Mouse (Mus musculus) hindbrain, embryonic 11.5 days (tissue): ENCODE results near the gene Rhov. TPM values are rescaled to one million over a fixed set of nuclear protein-coding genes. Genes with fewer than 3 reads are reported as not detected.

Experiments used
- ATAC-seq: fragments of 200-750 bp; cut with Nextera tagmentation; 2 replicates; pipeline ENCODE4 v1.8.0; 2017; ENCODE audit warnings: mild to moderate bottlenecking, moderate TSS enrichment, moderate library complexity; ENCODE audit not compliant: low FRiP score
- DNase-seq: peaks from one replicate; pipeline ENCODE4 v3.0.0-alpha.2; 2015; ENCODE audit warnings: low spot score
- H3K27ac ChIP-seq: fragments of 300-500 bp; sonication (generic); 2 replicates; pipeline ENCODE4 v1.5.1; 2014; ENCODE audit warnings: mild to moderate bottlenecking, low read depth, low read length
- H3K27me3 ChIP-seq: fragments of 300-500 bp; sonication (generic); 2 replicates; pipeline ENCODE4 v1.6.1; 2014; ENCODE audit warnings: mild to moderate bottlenecking, low read length, moderate library complexity, mixed read lengths; ENCODE audit not compliant: control insufficient read depth, insufficient read depth
- H3K36me3 ChIP-seq: fragments of 300-500 bp; sonication (generic); 2 replicates; pipeline ENCODE4 v1.6.1; 2014; ENCODE audit warnings: mild to moderate bottlenecking, low read length, moderate library complexity, mixed read lengths; ENCODE audit not compliant: control insufficient read depth, insufficient read depth
- H3K4me1 ChIP-seq: fragments of 300-500 bp; sonication (generic); replicated peaks from 2 replicates; pipeline ENCODE4 v1.6.1; 2014; ENCODE audit warnings: low read length, mixed read lengths; ENCODE audit not compliant: control insufficient read depth, insufficient read depth
- H3K4me2 ChIP-seq: fragments of 300-500 bp; sonication (generic); replicated peaks from 2 replicates; pipeline ENCODE4 v1.6.1; 2014; ENCODE audit warnings: mild to moderate bottlenecking, low read depth, low read length
- H3K4me3 ChIP-seq: fragments of 300-500 bp; sonication (generic); 2 replicates; pipeline ENCODE4 v1.5.1; 2014; ENCODE audit warnings: low read depth, low read length
- H3K9ac ChIP-seq: fragments of 300-500 bp; sonication (generic); 2 replicates; pipeline ENCODE4 v1.6.1; 2014; ENCODE audit warnings: low read depth, low read length
- H3K9me3 ChIP-seq: fragments of 300-500 bp; sonication (generic); 2 replicates; pipeline ENCODE4 v1.6.1; 2016; ENCODE audit warnings: low read length; ENCODE audit not compliant: control insufficient read depth
- WGBS: fragments of 180-500 bp; shearing (Covaris S2); extraction: QIAGEN DNeasy Blood & Tissue Kit; methylation state at CpG from one replicate; pipeline ENCODE4 v1.1.7; 2014; 5-methylcytosine and 5-hydroxymethylcytosine counted together
- polyA plus RNA-seq: library from polyadenylated mRNA; unstranded; fragments of >200 nt; fragmentation: Nextera tagmentation; extraction: Ambion mirVana; gene quantifications from 2 replicates; pipeline ENCODE4 v1.2.1, GENCODE M21; 2014

The Rhov gene
- polyA plus RNA-seq: 3.1 and 3.5 TPM in 2 replicates

DNA sequence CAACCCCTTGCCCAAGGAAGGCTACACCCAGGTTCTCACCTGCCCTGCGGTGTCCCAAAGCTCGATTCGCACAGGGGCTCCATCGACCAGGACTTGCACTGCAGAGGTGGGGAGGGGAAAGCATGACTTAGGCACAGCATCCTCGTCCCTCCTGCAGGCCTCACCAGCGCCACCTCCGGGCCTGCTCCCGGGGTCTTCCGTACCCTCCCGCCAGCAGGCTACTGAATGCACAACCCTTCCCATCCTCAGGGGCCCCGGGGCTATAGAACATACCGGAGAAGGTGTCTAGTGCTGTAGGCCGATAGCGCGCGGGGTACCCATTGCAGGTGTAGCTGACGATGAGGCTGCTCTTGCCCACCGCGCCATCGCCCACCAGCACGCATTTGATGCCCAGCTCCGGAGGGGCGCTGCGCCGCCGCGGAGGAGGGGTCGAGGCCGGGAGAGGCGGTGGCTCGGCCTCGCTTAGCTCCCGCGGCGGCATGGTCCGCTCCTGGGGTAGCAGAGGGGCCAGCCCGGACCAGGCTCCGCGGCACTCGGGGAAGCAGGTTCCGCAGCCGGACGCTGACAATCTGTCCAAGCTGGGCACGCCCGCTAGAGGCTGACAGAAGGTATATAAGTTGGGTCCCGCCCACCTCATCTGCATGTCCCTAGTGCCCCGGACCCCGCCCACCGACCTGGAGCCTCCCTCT is at the start of gene Rhov:
Gene Rhov, minus strand, starts transcription at position 630 of the 689 bp plus-strand sequence.
- no peaks in the 10 kb centered on the region for H3K9me3 ChIP-seq
- peaks cover 7% of the 10 kb centered on the region; the same call in 1 of the 2 replicates for H3K27me3 ChIP-seq
- H3K36me3 ChIP-seq: no peaks in the 10 kb centered on the region
- DNase-seq (peak; percentile 80), ATAC-seq (peak; percentile 90)
- WGBS: under 1% methylated on average over 49 of the region's 49 CpGs
- 0 out of 2 replicates have a peak, but pooled peaks cover 3% of the 10 kb centered on the region for H3K4me1 ChIP-seq
- H3K4me2 ChIP-seq: peak within 1 kb of the TSS; percentile 92
- H3K4me3 ChIP-seq: peak within 1 kb of the TSS; percentile 57
- no peak within 1 kb of the TSS for H3K27ac ChIP-seq
- peak within 1 kb of the TSS; percentile 63 for H3K9ac ChIP-seq

DNA sequence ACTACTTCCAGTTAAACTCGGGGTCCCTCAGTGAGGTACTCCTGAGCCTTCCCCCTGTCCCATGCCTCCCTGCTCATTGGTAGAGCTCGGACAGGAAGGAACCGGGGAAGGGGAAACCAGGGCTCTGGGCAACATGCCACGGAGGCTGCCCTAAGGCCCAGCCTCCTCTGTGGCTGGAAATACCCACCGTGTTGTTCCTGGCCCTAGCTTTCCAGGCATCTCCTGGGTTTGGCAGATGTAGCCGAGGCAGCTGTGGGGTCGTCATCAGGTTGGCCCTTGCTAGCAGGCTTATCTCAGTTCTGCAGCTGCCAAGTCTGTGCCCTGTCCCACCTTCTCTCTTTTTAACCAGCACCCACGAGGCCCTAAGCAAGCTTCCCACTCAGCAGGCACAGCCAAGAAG is 49.5 kb upstream of the Rhov start:
- Histone ChIP-seq H3K4me1 (peaks cover 8% of the 10 kb centered on the region), H3K9me3 (no peaks in the 10 kb centered on the region), H3K36me3 (no peaks in the 10 kb centered on the region), H3K27me3 (peaks cover 70% of the 10 kb centered on the region), H3K4me2 (no peak overlapping the region), H3K27ac (no peak overlapping the region), H3K4me3 (no peak overlapping the region), H3K9ac (no peak overlapping the region)
- ATAC-seq (no peak), DNase-seq (no peak)
- WGBS: 69% methylated on average over 8 of the region's 8 CpGs

DNA sequence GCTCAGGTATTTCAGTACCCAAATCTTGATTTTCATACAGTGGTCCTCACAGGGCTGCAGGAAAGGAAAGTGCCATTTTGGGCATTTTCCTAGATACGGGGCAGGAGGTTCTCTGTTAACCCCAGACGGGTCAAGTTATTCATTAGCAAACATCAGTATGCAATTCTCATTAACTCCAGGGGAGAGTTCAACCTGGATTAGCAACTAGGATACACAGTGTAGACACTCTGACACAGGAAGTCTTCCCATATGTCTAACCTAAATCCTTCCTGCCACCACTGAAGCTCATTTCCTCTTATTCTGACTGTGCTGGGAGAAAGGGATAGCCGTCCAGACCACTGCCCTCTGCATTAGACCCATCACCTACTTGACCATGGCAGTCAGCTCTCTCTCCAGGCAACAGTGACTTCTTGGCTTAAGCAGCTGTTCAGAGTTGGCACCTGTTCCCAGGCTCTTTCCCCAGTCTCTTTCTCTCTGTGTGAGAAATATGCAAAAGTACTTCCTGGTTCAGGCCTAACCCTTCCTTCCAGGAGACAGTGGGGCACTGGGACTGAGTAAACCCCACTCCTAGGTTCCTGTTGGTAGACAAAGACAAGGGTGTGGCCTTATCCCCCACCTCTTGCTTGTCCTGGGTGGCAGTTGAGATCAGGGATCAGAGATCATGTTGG is 47.1 kb upstream of the Rhov start:
- Histone ChIP-seq H3K9ac (no peak overlapping the region), H3K27me3 (peaks cover 50% of the 10 kb centered on the region), H3K27ac (no peak overlapping the region), H3K9me3 (no peaks in the 10 kb centered on the region), H3K4me3 (no peak overlapping the region), H3K4me2 (no peak overlapping the region), H3K4me1 (peaks cover 8% of the 10 kb centered on the region), H3K36me3 (no peaks in the 10 kb centered on the region)
- no peak for DNase-seq
- no peak for ATAC-seq
- 71% methylated on average over 3 of the region's 3 CpGs for WGBS

DNA sequence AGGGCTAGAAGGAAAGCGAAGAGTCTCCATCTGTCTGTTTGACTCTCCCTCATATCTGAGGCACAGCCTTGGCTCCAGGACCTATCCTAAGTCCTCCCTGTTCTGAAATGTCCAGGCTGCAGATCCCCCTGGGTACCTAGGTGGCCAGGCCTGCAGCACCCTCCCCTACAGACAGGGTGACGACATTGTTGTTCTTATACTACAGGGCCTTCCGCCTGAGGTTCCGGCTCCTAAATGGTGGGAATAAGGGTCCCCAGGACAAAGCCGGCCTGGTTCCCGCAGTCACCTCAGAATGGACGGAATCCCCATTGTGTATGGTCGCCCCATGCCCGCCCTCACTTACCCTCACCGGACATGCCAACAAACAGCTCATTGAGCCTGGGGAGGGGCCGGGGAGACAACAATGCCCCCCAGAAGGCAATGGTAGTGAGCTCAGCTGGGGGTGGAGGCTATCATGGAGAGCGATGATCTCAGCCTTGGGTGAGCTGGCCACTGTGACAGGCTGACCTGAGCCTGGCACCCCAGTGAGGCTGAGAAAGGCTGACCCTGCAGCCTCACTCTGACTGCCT is 43.8 kb upstream of the Rhov start:
- Histone ChIP-seq H3K36me3 (no peaks in the 10 kb centered on the region), H3K4me2 (no peak overlapping the region), H3K27ac (no peak overlapping the region), H3K4me1 (no peaks in the 10 kb centered on the region; the same call in 1 of the 2 replicates), H3K9me3 (no peaks in the 10 kb centered on the region), H3K9ac (no peak overlapping the region), H3K27me3 (peaks cover 18% of the 10 kb centered on the region; the same call in 1 of the 2 replicates), H3K4me3 (no peak overlapping the region)
- no peak for DNase-seq
- WGBS: 73% methylated on average over 12 of the region's 12 CpGs
- no peak for ATAC-seq

DNA sequence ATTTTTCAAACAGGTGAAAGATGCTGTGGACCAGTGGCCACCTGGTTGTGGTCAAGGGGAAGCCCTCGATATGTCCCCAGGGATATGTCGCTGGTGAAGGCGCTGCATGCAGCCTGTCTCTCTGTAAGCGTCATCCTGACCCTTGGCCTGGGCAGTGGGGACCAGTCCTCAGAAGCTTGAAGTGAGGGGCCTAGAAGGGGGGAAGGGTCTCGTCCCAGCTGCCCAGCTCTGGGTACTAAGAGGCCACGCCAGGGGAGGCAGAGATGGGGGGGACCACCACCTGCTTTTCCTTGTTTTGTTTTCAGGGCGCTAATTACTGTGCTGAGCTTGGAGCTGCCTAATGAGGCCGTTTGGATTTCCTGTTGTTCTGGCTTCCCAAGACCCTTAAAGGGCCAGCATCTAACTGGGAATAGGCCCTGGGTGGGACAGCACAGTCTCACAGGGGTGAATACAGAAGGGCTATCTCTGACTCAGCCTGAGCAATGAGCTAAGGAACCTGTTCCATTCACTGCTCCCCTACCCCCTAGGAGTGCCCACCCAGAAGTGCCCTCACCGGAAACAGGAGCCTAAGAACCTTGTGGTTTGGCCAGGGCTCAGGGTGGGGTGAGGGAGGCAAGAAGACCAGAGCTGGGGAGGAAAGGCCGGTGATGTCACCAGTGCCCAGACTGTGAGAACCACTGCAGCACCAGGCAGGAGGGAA is 42.9 kb upstream of the Rhov start:
- no peak for ATAC-seq
- DNase-seq: no peak
- 31% methylated on average over 10 of the region's 10 CpGs for WGBS
- Histone ChIP-seq H3K27me3 (peaks cover 13% of the 10 kb centered on the region; the same call in 1 of the 2 replicates), H3K4me1 (no peaks in the 10 kb centered on the region; the same call in 1 of the 2 replicates), H3K36me3 (no peaks in the 10 kb centered on the region), H3K4me2 (no peak overlapping the region), H3K4me3 (no peak overlapping the region), H3K9ac (no peak overlapping the region), H3K27ac (no peak overlapping the region), H3K9me3 (no peaks in the 10 kb centered on the region)

DNA sequence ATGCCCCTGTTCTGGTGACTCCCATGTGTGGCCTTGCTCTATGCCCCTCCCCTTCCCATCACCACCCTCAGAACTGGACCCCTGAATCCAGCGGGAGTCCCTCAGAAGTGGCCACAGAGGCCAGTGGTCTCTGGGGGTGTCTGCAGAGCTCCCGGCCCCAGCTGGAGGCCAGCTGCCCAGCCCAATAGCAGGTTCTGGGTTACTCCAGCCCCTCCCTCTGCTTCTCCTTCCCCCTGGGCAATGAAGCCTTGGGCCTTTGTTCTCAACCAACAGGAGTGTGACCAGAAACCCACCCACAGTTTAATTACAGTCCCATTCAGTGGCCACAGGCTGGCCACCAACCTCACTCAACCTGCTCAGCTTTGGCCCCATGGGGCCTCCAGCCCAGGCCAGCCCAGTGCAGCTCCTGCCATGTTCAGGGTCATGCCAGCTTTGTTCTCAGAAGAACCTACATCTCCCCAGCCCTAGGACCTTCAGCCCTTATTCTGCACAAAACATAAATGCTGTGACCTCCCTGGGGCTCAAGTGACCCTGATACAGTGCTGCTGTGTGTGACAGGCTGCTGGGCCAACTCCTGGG is 41.4 kb upstream of the Rhov start:
- Histone ChIP-seq H3K9ac (no peak overlapping the region), H3K27ac (no peak overlapping the region), H3K4me3 (no peak overlapping the region), H3K4me1 (no peaks in the 10 kb centered on the region; the same call in 1 of the 2 replicates), H3K36me3 (no peaks in the 10 kb centered on the region), H3K27me3 (peaks cover 4% of the 10 kb centered on the region; the same call in 1 of the 2 replicates), H3K4me2 (no peak overlapping the region), H3K9me3 (no peaks in the 10 kb centered on the region)
- 34% methylated on average over 2 of the region's 2 CpGs for WGBS
- no peak for DNase-seq
- ATAC-seq: peak; percentile 67

DNA sequence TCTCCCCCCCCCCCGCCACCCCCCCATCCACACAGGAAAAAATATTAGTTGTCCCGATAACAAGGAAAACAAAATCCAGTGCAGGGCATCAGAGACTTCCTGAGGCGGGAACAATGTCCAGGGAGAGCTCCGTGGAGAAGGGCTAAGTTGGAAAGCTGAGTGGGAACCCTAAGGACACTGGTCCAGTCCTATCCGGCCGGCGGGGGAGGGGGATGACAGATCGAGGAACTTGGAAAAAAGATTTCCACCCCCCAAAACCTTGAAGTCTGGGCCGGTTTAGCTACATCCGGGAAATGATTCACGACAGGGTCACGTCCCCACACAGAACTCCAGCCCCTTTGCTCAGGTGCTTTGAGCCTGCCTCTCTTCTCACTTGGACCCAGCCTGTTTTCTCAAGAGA is 40.5 kb upstream of the Rhov start:
- ATAC-seq (no peak), DNase-seq (no peak)
- Histone ChIP-seq H3K9me3 (no peaks in the 10 kb centered on the region), H3K27me3 (peaks cover 3% of the 10 kb centered on the region; the same call in 1 of the 2 replicates), H3K27ac (no peak overlapping the region), H3K4me3 (no peak overlapping the region), H3K4me1 (no peaks in the 10 kb centered on the region; the same call in 1 of the 2 replicates), H3K9ac (no peak overlapping the region), H3K36me3 (no peaks in the 10 kb centered on the region), H3K4me2 (no peak overlapping the region)
- WGBS: 50% methylated on average over 12 of the region's 12 CpGs

DNA sequence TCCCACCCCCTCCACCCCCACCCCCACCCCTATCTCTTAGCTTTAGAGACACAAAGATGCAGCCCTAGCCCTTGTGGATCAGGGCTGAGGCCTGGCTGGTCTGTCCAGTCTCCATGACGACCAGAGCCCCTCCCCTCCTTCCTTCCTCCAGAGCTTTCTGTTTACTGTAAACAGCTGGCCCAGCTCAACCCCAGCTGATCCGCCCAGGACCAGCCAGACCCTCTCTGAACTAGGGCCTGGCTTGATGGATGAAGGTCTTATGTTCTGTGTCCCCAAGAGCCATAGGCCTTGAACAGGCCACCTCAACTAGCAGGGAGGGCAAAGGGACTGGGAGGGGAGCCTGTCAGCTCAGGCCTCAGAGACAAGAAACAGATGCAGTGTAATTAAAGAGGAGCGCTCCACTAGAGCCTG is 33.7 kb upstream of the Rhov start:
- no peaks in the 10 kb centered on the region; the same call in 1 of the 2 replicates for H3K27me3 ChIP-seq
- H3K4me3 ChIP-seq: no peak overlapping the region
- 0 out of 2 replicates have a peak, but pooled peaks cover 9% of the 10 kb centered on the region for H3K4me1 ChIP-seq
- WGBS: 13% methylated on average over 3 of the region's 3 CpGs
- H3K9me3 ChIP-seq: no peaks in the 10 kb centered on the region
- DNase-seq: peak; percentile 53
- no peak overlapping the region for H3K4me2 ChIP-seq
- 0 out of 2 replicates have a peak overlapping the region, but pooled peaks have one; percentile 10 for H3K27ac ChIP-seq
- peak; percentile 58 for ATAC-seq
- no peak overlapping the region for H3K9ac ChIP-seq
- H3K36me3 ChIP-seq: no peaks in the 10 kb centered on the region
